Mouse (Mus musculus) frontal cortex, postnatal 14 days (tissue): Measurements from ENCODE around the gene Col16a1.

Experiments used
- DNase-seq, 2 experiments: peaks; one replicate each; pipeline ENCODE4 v3.0.0; 2022; ENCODE audit warnings: low spot score in 2 of 2

The Col16a1 gene

DNA sequence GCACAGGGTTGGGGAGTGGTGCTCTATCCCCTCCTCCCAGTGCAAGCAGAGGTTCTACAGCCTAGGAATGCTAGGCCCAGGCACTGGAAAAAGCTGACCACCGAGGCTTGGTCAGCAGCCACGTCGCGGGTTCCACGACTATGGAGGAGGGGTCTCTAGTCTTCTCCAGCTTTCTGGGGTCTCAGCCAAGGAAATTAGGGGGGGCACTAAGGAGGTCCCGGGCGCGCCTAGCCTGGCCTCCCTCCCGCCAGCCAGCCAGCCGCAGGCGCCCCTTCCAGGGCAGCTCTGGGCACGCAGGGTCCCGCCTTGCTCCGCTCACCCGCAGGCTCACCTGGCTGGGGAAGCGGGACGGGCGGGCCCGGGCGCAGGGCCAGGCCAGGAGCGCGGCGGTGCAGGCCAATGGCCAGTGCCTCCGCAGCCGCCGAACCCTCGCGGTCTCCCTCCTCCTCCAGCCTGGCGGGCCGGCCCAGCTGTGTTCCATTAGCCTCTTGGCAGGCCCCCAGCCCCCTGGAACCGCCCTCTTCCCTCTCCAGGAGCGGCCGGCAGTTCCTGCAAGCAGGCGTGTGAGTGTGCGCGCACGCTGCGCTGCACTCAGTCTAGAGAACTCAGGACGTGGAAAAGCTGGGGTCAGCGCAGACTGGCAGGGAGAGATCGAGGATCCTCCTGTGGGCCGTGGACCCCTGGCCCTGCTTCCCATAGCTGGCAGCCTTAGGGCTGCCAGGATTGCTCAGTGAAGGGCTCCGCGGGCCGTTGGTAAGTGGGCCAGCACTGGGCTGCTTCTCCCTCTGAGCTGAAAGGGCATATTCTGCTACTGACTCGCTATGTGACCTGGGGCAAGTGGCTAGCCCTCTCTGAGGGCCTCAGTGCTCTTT, at the start of gene Col16a1:
Col16a1 (plus strand) TSS at position 510 of the 872 bp plus-strand sequence.
- peak; percentile 58 to 65 for DNase-seq

- DNase-seq, result no peak
Measured at GRCm38 (mm10) chr4:129998124-129998523, 49.5 kb upstream of the Col16a1 start.

- no peak for DNase-seq
Measured at GRCm38 (mm10) chr4:130001710-130002109, 45.9 kb upstream of the Col16a1 start.

DNA sequence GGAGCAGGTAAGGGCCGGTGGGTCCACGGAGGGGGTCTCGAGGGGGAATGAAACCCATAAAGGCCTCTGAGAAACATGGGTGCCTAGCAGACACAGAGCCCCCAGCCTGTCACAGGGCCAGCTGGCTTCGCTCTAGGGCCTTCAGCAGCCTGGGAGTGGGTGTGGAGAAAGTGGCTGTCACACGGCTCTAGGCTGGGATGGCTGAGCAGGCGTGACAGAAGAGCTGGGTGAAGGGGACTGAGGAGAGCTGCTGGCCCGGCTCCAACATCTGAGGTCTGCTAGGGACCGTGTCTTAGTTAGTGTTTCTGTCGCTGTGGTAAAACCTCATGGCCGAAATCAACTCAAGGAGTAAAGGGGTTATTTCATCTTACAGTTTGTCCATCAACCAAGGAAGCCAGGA, 45.5 kb upstream of the Col16a1 start:
- DNase-seq, result no peak

GRCm38 (mm10) chr4:130005593-130005992, 42.0 kb upstream of the Col16a1 start:
- DNase-seq, result no peak

DNA sequence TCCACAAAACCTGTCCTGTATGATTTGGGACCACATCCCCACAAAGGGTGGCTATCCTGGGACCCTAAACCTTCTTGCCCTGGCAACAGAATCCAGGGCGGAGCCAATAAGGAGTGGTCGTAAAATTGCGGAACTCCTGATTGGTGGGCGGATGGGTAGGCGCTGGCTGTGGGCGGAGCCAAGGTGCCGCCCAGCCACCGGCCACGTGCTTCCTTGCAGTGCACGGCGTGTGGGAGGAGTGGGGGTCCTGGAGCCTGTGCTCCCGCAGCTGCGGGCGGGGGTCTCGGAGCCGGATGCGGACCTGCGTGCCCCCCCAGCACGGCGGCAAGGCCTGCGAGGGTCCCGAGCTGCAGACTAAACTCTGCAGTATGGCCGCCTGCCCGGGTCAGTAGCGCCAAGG, 41.1 kb upstream of the Col16a1 start:
- DNase-seq, result no peak

DNA sequence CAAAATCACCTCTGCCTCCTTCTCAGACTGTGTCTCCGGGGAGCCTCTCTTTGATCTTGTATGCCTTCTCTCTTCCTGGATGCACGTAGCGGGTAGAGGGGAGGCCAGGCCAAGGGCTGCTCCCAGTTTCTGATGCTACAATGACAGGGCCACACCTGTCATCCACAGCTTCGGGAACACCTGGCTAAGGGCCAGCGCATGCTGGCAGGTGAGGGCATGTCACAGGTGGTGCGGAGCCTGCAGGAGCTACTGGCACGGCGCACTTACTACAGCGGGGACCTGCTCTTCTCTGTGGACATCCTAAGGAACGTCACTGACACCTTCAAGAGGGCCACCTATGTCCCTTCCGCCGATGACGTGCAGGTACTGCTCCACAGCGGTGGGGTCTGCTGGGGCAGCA, 38.6 kb upstream of the Col16a1 start:
- DNase-seq, result no peak

GRCm38 (mm10) chr4:130010723-130011122, 36.9 kb upstream of the Col16a1 start:
- DNase-seq, result no peak

DNA sequence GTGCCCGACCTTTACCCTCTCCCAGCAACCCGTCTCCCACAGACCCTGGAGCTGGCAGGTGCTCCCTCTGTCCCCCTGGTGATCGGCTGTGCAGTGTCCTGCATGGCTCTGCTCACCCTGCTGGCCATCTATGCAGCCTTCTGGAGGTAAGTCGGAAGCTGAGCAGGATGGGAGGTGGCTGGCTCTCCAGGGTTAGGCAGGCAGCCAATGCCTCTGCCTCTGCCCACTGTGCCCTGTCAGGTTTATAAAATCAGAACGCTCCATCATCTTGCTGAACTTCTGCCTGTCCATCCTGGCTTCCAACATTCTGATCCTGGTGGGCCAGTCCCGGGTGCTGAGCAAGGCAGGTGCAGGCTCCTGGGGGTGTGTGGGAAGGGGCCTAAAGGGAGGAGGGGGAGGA, 35.4 kb upstream of the Col16a1 start:
- DNase-seq, result no peak

DNA sequence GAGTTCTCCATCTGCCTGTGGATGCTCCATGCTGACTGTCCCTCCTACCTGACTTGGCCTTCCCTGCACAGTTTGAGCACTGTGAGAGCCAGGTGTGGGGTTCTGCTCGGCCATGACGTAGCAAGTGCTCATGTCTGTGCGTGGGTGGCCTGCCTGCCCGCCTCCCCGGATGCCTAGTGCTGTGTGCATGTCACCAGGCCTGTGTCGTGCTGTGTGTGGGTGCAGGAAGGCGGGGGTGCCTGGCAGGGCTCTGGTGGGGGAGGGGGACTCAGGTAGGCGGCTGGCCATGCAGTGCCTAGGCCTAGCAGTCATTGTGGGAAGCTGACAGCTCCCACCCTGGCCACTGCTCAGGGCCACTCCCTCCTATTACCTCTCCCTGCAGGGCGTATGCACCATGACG, 34.5 kb upstream of the Col16a1 start:
- DNase-seq, result no peak

- no peak for DNase-seq
Measured at GRCm38 (mm10) chr4:130016010-130016409, 31.6 kb upstream of the Col16a1 start.

DNA sequence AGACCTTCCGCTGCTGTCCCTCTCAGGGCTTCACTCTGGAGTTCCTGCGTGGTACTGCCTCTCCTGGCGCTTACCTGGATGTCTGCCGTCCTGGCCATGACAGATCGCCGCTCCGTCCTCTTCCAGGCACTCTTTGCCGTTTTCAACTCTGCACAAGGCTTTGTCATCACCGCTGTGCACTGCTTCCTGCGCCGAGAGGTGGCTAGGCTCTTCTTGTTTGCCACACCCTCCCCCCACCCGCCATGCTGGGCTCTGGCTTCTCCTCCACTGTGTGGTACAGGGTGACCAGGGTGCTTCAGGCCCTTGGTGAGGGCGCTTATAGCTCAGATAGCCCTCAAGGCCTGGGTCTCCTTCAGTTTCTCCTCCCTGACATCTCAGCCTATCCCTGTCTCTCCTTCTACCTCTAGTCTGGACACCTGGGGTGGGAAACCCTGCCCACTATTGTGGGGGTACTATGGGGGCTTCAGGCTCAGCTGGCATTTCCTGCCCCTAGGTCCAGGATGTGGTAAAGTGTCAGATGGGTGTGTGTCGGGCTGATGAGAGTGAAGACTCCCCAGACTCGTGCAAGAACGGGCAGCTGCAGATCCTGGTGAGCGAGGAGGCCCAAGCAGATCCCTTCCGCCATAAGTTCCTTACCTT, 30.5 kb upstream of the Col16a1 start:
- no peak for DNase-seq

DNA sequence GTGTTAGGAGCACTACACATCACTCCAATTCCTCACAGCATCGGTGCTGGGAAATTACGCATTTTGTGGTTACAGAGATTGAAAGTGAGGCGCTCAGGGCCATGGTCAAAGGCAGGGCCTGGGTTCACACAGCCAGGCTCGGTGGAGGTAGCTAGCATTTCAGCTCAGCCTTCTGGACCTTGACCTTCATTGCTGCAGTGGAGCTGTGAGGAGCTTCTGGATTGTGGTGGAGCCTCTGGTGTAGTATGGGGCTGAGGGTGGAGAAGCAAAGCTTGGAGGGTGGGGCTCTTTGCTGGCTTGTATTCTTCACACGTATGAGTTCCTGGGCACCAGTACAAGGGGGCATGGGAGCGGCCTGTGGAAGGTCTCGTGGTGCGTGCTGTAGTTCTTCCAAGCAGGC, 24.7 kb upstream of the Col16a1 start:
- DNase-seq, result no peak

DNA sequence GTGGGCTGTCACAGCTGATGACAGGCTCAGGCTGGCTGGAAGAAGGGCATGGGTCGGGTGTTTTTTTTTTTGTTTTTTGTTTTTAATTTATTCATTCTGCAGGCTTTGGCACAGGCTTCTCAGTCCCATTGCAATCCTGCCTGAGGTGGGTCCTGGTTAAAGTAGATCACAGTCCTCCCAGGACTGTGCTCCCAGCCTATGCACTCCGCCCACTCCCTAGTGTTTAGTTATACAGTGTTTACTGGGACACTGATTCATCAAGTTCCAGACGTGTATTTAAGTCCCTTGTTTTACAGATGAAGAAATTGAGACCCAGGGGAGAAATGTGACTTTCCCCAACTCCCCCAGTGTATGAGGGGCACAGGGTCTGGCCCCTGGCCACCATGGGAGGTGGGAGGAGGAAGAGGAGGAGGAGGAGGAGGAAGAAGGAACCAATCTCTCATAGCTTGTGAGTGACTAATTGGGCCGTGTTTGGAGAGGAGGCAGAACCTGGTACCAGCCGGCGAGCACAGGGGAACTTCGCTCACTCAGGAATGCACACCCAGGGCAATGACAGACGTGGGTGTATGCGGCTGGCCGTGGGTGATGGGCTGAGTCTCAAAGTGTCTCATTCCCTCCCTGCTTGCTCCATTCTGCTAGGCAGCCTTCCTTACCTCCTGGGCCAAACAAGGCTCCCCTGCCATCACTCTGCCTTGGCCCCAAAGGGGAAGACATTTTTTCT, 24.0 kb upstream of the Col16a1 start:
- DNase-seq, result no peak

DNA sequence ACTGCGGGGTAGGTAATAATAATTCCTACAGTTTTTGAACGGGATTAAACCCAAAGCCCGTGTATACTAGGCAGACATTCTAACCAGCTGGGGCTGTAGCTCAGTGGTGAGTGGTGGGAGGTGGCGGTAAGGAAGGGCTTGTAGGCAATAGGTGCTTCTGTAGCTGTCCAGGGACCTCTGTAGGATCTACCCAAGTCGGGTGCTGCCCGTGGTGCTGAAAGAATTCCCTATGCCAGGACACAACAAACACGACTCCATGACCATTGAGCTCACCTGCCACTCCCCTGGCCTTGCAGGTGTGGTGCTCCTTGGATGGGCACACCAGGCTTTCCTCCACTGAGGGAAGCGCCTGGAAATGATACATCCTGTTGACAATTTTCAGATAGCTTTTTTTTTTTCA, 22.1 kb upstream of the Col16a1 start:
- DNase-seq, result no peak

DNA sequence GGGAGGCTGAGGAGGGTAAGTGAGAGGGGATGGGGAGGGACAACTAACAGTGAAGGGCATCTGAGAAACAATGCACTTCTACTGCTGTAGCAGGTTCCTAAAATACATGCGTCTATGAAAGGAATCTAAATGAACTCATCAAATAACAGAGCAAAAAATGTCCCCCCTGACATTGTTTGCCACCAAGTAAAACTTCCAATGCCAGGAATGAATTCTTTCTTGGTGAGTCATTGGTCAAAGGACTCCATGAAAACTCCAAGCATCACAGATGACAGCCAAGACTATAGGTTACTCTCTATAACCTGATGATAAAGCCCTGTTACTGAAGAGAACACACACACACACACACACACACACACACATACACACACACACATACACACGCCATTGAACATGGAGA, 16.5 kb upstream of the Col16a1 start:
- no peak for DNase-seq

- no peak for DNase-seq
Measured at GRCm38 (mm10) chr4:130033496-130033895, 14.1 kb upstream of the Col16a1 start.

- no peak for DNase-seq
Measured at GRCm38 (mm10) chr4:130036112-130036511, 11.5 kb upstream of the Col16a1 start.

DNA sequence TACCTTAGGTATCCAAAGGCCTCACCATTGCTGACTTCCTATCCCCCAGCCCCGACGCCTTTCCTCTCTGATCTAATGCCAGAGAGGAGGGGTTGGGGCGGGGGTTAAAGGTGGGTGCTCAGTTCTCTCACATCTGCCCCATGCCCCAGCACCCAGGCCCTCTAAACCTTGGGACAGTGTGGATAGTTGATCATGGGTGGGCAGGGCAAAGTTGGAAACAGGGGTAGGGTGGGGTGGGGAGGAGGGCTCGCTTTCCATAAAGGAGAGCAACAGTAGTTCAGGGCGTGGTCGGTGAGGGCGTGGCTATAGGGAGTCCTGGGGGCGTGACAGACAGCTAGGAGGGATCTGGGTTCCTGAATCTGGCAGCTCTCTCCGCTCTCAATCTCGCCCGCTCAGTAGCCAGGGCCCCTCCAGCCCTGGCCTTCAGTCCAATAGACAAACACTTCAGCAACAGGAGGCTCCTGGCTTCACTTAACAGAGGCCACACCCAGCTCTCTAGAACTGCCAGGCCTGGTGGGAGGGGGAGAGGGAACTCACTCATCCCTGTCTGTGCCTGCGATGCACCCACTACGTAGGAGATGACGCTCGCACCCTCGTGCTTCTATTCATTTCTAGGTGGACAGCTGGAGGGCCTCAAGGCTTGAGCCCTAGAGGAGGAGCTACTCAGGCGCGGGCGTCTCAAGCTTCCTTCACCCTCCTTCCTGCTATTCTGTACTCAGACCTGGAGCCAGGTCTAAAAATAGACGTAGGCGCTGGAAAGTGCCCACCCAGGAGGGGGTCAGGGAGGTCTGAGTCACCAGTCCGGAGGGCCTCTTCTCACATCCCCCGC, 10.9 kb upstream of the Col16a1 start:
- peak in 1 of 2 experiments; percentile 65 for DNase-seq

DNA sequence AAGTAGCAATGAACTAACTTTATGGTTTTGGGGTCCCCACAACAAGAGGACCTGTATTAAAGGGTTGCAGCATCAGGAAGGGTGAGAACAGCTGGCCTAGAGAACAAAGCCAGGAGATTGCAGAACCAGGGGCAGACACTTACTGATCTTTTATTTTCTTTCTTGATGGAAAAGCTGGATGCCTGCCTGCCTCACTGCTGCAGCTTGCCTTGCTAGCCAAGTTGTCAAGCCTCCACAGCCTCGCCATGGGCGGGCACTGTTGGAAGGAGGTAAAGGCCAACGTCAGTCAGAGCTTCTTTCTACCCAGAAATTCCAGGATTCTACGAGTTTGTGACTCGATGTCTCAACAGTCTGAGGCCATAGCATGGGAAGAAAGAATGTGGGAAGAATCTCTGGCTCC, 8.3 kb upstream of the Col16a1 start:
- no peak for DNase-seq

DNA sequence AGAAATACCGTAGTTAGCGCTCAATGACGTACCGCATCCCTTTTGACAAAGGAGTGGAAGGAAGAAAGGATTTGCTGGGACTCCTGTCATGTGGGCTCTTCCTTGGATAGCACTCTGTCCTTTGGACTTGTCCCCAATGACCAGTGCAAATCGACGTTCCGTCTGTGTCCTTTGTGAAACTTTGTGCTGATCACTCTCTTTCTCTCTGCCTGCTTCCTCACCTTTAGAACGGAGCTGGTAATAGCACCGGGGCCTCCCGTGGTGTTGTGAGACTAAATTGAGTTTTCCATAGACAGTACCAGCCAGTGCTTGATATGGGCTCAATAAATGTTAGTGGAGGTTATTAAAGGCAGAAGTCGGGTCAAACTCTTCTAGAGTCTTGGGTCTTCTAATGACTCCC, 6.6 kb upstream of the Col16a1 start:
- no peak for DNase-seq

GRCm38 (mm10) chr4:130044211-130044610, 3.4 kb upstream of the Col16a1 start:
- no peak for DNase-seq
